Mouse (Mus musculus) layer of hippocampus, adult 9-10 months (tissue): Measurements from ENCODE around the gene Srd5a3.
"Not testable (repeated sequence)": the region's sequence is repeated elsewhere in the genome, so short reads cannot be mapped to it uniquely, and the experiment has no call there.

Source experiments
- DNase-seq: peaks from one replicate; pipeline ENCODE4 v3.0.0; 2022; ENCODE audit warnings: low spot score

Srd5a3 gene

GRCm38 (mm10) chr5:76139808-76140729, at the start of gene Srd5a3:
TSS of gene Srd5a3 (plus strand) at chr5:76140271.
- peak; percentile 83 for DNase-seq

DNA sequence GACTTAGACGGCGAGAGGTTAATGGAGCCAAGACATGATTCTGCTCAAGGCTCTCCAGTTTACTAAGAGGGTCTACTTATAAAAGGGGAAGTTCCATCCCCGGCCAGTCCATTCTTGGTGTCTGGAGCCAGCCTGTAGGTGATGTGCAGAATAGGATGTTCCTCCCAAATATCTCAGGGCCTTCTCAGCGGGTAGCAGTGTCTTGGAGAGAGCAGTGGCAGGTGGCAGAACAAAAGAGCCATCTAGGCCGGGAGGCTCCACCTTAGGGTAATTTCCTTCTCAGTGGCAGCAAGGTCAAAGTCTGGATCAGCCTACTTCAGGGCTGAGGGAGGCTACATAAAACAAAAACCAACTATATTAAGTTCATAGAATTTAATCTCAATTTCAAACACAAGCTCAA, 36.3 kb upstream of the Srd5a3 start:
- DNase-seq, result not testable (repeated sequence)

- DNase-seq, result no peak
These were observed 32.8 kb upstream of the Srd5a3 start for GRCm38 (mm10) chr5:76107306-76107705.

GRCm38 (mm10) chr5:76108496-76108895, 31.6 kb upstream of the Srd5a3 start:
- DNase-seq, result no peak

- DNase-seq, result no peak
These were observed 28.9 kb upstream of the Srd5a3 start for GRCm38 (mm10) chr5:76111173-76111572.

GRCm38 (mm10) chr5:76112016-76112415, 28.1 kb upstream of the Srd5a3 start:
- no peak for DNase-seq

GRCm38 (mm10) chr5:76115436-76116041, 24.5 kb upstream of the Srd5a3 start:
- no peak for DNase-seq

GRCm38 (mm10) chr5:76118441-76118840, 21.6 kb upstream of the Srd5a3 start:
- peak; percentile 67 for DNase-seq

DNA sequence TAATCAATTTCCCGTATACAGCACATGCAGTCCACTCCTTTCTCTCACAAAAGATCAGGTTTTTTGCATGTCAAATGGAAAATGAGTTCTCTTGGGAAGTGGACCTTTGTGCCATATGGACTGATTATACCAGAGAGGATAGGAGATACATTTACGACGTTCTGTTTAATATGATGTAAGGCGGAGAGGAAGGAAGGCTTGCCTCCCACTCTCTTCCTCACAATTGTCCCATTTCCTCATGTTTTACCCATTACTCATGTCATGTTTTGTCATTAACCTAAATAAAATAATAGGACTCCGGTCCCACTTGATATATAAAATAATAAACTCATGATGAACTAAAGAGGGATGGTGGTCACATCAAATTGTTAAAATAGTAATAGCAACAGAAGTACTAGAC, 19.4 kb upstream of the Srd5a3 start:
- DNase-seq, result no peak

- no peak for DNase-seq
These were observed 12.3 kb upstream of the Srd5a3 start for GRCm38 (mm10) chr5:76127584-76128316.

DNA sequence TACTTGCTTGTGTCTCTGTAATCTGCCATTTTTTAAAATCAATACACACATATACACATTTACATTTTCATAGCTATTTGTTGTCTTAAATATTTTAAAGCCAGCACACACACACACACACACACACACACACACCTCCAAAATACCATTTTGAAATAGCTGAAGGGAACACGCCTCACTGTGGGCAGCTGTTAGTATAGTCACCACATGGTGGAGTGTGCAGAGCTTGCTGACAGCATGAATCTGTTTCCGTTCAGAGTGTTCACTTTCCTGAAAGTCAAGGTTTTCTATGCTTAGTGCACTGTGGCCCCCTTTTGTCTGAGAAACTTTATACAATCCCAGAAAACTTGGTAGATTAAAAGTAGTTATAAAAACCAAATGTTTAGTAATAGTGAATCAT, 9.8 kb upstream of the Srd5a3 start:
- DNase-seq, result no peak

GRCm38 (mm10) chr5:76131990-76132389, 8.1 kb upstream of the Srd5a3 start:
- no peak for DNase-seq

DNA sequence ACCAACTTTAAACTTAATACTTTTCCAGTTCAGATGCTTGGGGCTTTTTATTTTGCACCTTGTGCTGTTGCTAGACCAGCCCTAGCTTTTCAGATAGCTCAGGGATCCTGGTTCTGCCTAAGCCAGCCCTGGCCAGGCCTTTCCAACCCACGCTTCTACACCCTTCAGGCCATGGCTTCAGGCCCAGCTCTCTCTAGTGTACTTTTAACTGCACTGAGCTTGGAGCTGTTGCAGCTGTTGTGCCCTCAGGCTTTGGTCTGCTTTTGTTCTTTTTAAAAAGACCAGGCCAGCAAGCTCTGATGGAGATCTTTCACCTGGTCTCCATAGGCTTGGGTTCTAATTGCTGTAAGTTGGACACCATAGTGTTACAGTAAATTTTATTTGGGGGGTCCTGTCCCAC, 4.4 kb upstream of the Srd5a3 start:
- DNase-seq, result no peak

GRCm38 (mm10) chr5:76136271-76136670, 3.8 kb upstream of the Srd5a3 start:
- DNase-seq, result no peak

- no peak for DNase-seq
These were observed 2.5 kb upstream of the Srd5a3 start for GRCm38 (mm10) chr5:76137586-76137985.

DNA sequence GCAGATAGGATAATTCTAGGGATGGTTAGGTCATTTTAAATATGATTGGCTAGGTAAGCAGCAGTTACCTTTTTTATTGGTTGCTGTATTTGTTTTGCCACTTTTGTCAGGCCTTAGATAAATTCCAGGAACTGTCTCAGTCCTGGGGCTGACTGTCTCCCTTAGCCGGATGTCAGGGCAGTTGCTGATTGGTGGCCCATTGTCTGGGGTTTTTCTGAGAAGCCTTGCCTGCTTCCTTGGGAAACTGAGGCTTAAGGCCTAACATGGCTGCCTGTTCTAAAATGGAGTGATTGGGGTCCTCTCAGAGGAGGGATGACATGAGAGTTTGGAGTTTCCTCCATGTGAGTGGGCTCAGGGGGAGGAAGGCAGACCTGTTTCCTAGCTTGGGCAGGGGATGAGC, 2.0 kb upstream of the Srd5a3 start:
- DNase-seq, result no peak

GRCm38 (mm10) chr5:76138512-76138911, 1.6 kb upstream of the Srd5a3 start:
- DNase-seq, result no peak

GRCm38 (mm10) chr5:76139171-76139671, 850 bp upstream of the Srd5a3 start:
- no peak for DNase-seq

- no peak for DNase-seq
These were observed 627 bp downstream of the Srd5a3 start for GRCm38 (mm10) chr5:76140730-76141066.

GRCm38 (mm10) chr5:76143356-76143755, 3.3 kb downstream of the Srd5a3 start:
- DNase-seq, result no peak

DNA sequence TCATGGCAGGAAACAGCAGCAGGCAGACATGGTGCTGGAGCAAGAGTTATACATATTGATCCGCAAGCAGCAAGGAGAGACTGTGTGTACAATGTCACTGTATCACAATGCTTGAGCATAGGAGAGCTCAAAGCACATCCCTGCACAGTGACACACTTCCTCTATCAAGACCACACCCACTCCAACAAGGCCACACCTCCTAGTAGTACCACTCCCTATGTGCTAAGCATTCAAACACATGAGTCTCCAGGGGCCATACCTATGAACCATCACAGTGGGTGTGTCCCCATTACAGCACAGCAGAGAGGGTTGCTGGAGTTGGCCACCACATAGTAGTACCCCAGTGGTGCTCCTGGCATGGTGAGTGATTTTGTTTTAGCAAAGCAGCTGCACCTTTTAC, 6.3 kb downstream of the Srd5a3 start:
- no peak for DNase-seq

DNA sequence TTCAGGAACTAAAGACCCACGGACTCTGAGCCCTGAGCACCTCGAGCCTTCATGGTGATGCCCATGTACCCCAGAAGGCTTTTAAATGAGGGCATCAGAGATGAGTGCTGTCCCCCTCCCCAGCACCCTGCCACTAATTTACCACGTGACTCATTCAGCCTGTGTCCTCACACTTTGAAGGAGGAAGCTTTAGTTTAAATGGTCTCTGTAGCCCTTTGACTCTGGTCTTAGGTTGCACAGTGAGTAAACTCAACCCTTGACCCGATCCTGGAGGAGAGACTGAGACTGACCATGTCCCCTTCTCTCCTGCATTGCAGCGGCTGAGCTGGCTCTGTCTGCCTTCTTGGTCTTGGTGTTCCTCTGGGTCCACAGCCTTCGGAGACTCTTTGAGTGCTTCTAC, 9.4 kb downstream of the Srd5a3 start:
- DNase-seq, result no peak

DNA sequence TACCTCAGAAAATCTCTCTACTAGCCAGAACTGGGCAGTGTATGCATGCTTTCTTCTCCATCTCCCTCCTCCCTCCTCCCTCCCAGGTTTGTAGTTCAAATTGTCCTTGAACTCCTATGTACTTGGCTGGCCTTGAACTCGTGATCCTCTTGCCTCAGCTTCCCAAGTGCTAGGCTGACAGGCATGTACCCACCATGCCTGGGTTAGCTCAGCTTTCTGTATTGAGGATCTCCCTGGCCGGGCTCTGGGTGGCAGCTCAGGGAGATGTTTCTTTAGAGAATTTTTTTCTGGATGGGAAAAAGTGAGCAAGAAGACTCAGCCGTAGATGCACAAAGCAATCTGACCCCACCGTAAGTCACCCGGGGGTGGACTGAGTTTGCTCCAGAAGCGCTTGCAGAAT, 12.9 kb downstream of the Srd5a3 start:
- DNase-seq, result no peak
